Mouse (Mus musculus) spleen, postnatal 4 days (tissue): Measurements from ENCODE around the gene Klk1b4.

Experiments used
- DNase-seq, 2 experiments: peaks; one replicate each; pipeline ENCODE4 v3.0.0; 2022; ENCODE audit warnings: low spot score in 2 of 2

Klk1b4 gene

GRCm38 (mm10) chr7:44253023-44253616 is 45.9 kb downstream of the Klk1b4 start:
- DNase-seq = no peak

- DNase-seq = no peak
Observed at GRCm38 (mm10) chr7:44254930-44255329, 47.7 kb downstream of the Klk1b4 start.

- no peak for DNase-seq
Observed at GRCm38 (mm10) chr7:44257278-44257677, 50.0 kb downstream of the Klk1b4 start, which contains the start of gene Acp4. Acp4 (minus strand) TSS chr7:44257378.

GRCm38 (mm10) chr7:44260410-44260809 is 53.2 kb downstream of the Klk1b4 start:
- DNase-seq = no peak

GRCm38 (mm10) chr7:44261147-44261546 is 53.9 kb downstream of the Klk1b4 start, which contains the start of gene Gm15517:
Gm15517 (plus strand) TSS chr7:44261447.
- DNase-seq = no peak
